Mouse (Mus musculus) 3134 (cell line): Measurements from ENCODE around the gene Abcc12.

Source experiments
- DNase-seq: peaks from one replicate; pipeline ENCODE4 v3.0.0-alpha.2; 2011; ENCODE audit warnings: low spot score; ENCODE audit not compliant: insufficient read length; ENCODE audit errors: extremely low read depth

Abcc12 gene

GRCm38 (mm10) chr8:86438133-86438982, 142.1 kb downstream of the Abcc12 start:
- DNase-seq = no peak

GRCm38 (mm10) chr8:86437418-86437817, 143.1 kb downstream of the Abcc12 start:
- peak; percentile 21 for DNase-seq
